Mouse (Mus musculus) E14TG2a.4 (cell line): ENCODE results near the gene Hoxd9.

Experiments
- H3K27me3 ChIP-seq: 2 replicates; pipeline ENCODE4 v1.6.1; 2014; ENCODE audit warnings: low read length, control low read depth; ENCODE audit not compliant: insufficient read depth
- H3K36me3 ChIP-seq: 2 replicates; pipeline ENCODE4 v1.6.1; 2014; ENCODE audit warnings: low read length, control low read depth; ENCODE audit not compliant: insufficient read depth
- H3K4me1 ChIP-seq: replicated peaks from 2 replicates; pipeline ENCODE4 v1.6.1; 2014; ENCODE audit warnings: low read depth, low read length, control low read depth
- H3K4me3 ChIP-seq: replicated peaks from 2 replicates; pipeline ENCODE4 v1.5.1; 2014; ENCODE audit warnings: mild to moderate bottlenecking, low read length
- H3K9me3 ChIP-seq: 2 replicates; pipeline ENCODE4 v1.6.1; 2014; ENCODE audit warnings: low read length, control low read depth
- CTCF ChIP-seq: conservative IDR thresholded peaks from 2 replicates; pipeline ENCODE4 v1.5.1; 2014; ENCODE audit warnings: low read length
- NANOG ChIP-seq: IDR thresholded peaks from 2 replicates; pipeline ENCODE4 v1.6.1; 2014; ENCODE audit warnings: borderline replicate concordance, low read length, mixed read lengths
- POU5F1 ChIP-seq: IDR thresholded peaks from 2 replicates; pipeline ENCODE4 v1.6.1; 2014; ENCODE audit warnings: low read length, borderline replicate concordance

Hoxd9 gene

DNA sequence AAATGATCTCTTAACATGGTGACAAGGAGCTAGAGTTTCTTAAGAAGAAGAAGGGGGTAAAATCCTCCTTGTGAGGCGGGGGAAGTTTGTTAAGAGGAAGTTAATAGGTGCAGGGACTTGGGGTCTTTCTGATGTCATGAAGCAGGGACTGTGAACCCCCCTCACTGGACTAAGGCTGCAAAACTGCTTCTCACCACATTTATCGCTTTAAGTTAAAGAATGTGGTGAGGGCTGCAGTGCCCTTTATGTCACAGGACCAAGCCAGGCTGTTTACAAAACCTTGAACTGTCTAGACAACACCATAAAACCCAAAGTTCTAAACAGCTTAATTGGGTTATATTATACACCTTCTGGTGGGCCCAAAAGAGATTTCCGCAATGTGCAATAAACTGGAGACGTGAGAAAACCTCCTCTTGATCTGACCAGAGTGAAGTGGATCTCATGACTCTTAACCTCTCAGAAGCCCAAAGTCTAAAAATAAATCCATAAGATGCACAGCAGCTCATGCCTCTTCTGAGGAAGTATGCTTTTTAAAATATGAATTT lies 12.4 kb upstream of the Hoxd9 start:
- H3K9me3 ChIP-seq = no peaks in the 10 kb centered on the region
- no peak overlapping the region for H3K4me3 ChIP-seq
- TF ChIP-seq POU5F1 (no peak), CTCF (no peak), NANOG (no peak)
- no peaks in the 10 kb centered on the region for H3K36me3 ChIP-seq
- H3K4me1 ChIP-seq = peaks cover 54% of the 10 kb centered on the region
- H3K27me3 ChIP-seq = peaks cover 92% of the 10 kb centered on the region

DNA sequence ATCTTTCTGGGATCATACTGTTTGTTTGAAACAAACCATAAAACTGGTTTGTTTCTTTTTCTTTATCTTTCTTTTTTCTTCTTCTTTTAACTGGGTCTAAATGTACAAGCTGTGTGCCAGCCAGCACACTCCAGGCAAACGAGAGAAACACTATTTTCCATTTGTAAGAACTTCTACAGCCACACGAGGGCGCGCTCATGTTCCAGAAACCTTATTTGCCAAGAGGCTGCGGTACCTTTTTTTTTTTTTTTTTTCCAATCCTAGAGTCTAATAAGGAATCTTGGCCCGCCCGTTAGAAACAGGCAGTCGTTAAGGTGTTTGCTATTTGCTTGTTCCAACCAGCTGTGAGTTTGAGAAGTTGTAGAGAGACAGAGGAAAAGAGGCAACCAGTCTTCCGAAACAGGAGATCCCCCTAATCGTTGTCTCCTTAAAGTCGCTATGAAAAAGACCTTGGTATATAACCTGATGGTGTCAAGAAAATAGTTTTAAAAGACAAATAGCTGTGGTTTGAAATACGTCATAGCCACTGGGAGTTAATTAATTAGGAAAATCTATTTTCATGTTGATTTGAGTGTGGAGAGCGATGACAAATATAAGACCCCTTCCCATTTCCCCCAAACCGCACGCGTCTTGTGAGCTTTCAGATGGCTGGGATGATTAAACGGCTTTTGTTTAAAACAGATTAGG lies 11.1 kb upstream of the Hoxd9 start:
- peaks cover 52% of the 10 kb centered on the region for H3K4me1 ChIP-seq
- H3K9me3 ChIP-seq = no peaks in the 10 kb centered on the region
- no peaks in the 10 kb centered on the region for H3K36me3 ChIP-seq
- TF ChIP-seq POU5F1 = no peak
- TF ChIP-seq NANOG = no peak
- TF ChIP-seq CTCF = peak; percentile 50
- peaks cover 88% of the 10 kb centered on the region for H3K27me3 ChIP-seq
- H3K4me3 ChIP-seq = no peak overlapping the region

DNA sequence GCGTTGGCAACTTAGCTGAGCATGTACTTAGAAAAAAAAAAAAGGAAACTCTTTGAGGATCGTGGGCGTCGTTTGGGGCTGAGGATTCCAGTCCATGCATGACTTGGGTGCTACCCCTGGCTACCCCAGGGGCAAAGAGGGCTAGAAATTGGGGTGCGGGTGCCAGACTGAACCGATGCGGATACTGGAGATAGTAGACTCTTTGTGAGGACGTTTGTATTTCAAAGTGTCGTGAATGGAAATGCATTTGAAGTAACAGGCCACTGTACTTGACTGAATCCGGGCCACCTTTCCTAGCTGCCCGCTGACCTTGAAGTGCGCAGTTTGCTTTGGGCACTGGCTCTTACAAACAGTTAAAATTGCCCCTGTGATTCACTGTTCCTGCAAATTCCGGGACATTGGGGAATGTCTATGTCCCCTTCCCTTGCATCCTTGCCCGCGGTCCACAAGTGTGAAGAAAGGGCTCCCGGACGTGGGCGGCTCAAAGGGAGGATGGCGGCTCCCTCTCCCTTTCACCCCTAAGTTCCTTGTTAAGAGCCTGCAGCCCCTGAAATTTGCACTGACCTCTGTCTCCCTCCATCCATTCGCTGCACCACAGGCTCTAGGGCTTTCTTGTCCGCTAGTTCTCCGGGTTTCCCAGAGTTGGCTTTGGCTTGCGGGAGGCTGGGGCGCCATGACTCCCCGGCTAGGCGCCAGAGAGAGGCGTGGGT lies 10.4 kb upstream of the Hoxd9 start:
- no peaks in the 10 kb centered on the region for H3K9me3 ChIP-seq
- no peaks in the 10 kb centered on the region for H3K36me3 ChIP-seq
- no peak for TF ChIP-seq CTCF
- TF ChIP-seq POU5F1 = no peak
- no peak for TF ChIP-seq NANOG
- H3K27me3 ChIP-seq = peaks cover 89% of the 10 kb centered on the region
- H3K4me1 ChIP-seq = peaks cover 56% of the 10 kb centered on the region
- peak overlapping the region; percentile 46 for H3K4me3 ChIP-seq

DNA sequence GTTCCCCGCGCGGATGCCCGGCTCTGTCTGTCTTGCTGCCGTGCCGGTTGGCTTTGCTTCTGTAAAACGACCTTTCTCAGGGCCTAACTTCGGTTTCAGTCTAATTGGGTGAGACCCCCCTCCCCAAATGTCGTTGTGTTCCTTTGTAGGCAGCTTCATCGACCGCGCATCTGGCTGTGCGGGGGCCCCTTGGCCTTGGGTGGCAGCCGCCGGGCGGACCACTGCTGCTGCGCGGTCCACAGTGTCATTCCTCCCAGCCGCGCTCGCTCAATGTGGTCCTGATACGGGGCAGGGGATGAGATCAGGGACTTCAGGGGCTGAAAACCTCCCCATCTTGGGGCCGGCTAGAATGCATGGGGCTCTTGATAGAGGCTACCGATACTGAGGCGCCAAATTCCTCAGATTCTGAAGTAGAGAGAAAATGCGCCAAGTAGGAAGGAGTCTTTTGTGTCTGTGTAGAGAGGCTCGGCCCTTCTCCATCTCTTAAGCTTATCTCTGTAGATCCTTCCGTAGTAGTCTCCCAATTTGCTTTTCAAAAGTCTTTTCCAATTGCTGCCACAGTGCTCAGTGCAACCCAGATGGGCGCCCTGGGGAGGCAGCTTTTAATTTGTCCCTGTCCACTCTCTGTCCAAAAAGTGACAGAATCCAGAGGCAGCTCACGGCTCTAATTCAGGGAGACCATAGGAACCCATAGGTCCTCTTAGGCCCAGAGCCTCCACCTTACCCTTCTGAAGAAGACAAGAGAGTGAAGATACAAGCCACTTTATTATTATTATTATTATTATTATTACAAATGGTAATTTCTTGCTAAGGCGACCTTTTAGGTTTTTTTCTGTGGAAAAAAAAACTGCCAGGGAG lies 9.6 kb upstream of the Hoxd9 start:
- H3K36me3 ChIP-seq = no peaks in the 10 kb centered on the region
- H3K27me3 ChIP-seq = peaks cover 90% of the 10 kb centered on the region
- peak overlapping the region; percentile 46 for H3K4me3 ChIP-seq
- H3K4me1 ChIP-seq = peaks cover 64% of the 10 kb centered on the region
- H3K9me3 ChIP-seq = no peaks in the 10 kb centered on the region
- TF ChIP-seq POU5F1 = no peak
- no peak for TF ChIP-seq CTCF
- no peak for TF ChIP-seq NANOG

DNA sequence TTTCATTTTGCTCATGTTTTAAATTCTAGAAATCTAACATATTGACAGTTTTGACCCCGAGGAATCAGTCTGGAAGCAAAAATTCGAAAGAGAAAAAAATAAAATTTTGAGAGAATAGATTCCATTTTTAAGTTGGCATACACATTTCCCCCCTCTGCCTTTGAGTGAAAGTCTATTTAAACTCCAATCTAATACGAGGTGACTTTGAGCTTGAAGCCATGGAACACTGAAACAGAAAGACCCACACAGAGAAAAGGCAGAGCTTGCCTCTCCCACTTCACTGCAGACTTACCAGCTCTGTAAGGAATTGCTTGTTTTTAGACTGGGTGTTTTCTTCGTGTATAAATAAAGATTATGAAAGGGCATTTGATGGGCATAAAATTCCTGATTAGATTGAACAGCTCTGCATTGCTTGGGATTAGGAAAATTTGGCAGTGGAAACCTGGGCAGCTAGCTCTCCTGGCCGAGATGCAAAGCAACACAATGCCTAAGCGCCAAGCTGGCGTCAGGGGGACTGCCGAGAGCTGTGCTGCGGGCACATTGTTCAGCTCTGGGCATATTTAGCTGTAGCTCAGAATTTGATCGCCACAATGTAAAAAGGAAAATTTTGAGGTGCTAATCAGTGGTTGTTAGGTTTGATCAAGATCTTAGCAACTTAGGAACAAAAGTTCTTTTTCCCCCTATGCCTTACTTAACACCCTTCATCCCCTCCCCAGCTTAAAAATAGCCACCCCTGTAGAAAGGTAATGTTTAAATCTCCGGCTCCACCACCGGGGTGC lies 8.5 kb upstream of the Hoxd9 start:
- H3K27me3 ChIP-seq = peaks cover 90% of the 10 kb centered on the region
- no peaks in the 10 kb centered on the region for H3K36me3 ChIP-seq
- H3K4me3 ChIP-seq = no peak overlapping the region
- no peak for TF ChIP-seq NANOG
- TF ChIP-seq CTCF = no peak
- no peak for TF ChIP-seq POU5F1
- no peaks in the 10 kb centered on the region for H3K9me3 ChIP-seq
- peaks cover 62% of the 10 kb centered on the region for H3K4me1 ChIP-seq

DNA sequence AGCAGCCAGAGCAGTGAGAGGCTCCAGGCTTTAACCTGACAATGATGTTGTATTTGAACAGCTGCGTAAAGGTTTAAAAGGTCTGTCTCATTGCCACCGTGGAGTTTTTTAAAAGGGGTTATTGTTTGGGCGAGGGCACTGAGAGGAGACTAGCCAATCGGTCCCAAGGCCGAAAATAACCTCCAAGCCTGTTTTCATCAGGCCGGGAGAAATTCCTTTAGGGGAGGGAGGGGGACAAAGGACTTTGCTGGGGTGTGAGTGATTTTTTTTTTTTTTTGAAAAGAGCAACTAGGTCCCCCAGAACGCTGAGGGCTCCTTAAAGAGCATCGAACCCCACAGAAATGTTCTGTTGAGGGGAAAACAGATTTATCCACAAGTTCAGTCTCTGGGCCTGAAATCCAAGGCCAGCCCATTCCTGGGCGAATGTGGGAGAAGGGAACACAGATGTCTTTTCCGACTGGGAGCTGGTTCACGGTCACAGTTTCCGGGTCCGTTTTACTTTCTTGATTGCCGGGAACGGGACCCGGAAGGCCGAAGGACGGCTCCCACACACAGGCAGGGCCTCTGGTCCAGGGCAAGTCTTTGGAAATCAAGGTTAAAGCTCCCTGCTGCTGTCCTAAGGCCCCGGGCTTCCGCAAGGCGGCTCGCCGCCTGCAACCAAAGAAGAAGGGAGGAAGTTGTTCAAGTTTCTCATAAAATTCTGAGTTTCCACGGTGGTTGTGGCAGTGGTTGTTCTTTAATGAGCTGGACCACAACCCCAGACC lies 7.8 kb upstream of the Hoxd9 start:
- Histone ChIP-seq H3K9me3 (no peaks in the 10 kb centered on the region), H3K4me1 (peaks cover 58% of the 10 kb centered on the region), H3K4me3 (no peak overlapping the region), H3K27me3 (peaks cover 90% of the 10 kb centered on the region), H3K36me3 (no peaks in the 10 kb centered on the region)
- TF ChIP-seq NANOG (no peak), POU5F1 (no peak)

DNA sequence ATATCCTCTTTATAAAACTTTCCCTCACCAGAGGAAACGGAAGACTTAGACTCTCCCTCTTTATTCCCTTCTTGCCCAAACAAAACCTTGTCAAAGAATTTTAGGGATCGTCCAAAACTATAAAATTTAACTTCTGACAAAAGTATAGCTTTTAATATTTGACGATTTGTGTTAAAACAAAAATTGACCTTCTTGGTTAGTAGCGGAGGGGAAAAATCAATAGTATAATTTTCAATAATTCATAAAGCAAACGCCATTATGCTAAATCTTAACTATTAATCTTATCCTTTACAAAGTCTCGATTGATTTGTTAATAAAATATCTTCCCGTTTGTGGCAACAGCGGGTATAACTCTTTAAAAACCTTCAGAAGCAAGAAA lies 7.2 kb upstream of the Hoxd9 start:
- no peak overlapping the region for H3K4me3 ChIP-seq
- H3K9me3 ChIP-seq = no peaks in the 10 kb centered on the region
- H3K36me3 ChIP-seq = no peaks in the 10 kb centered on the region
- H3K4me1 ChIP-seq = peaks cover 58% of the 10 kb centered on the region
- TF ChIP-seq POU5F1 (no peak), CTCF (no peak), NANOG (no peak)
- peaks cover 90% of the 10 kb centered on the region for H3K27me3 ChIP-seq
